Mouse (Mus musculus) limb, embryonic 13.5 days (tissue): ENCODE results near the gene Cdkn2d. TPM values are rescaled to one million over a fixed set of nuclear protein-coding genes. Genes with fewer than 3 reads are reported as not detected.

ENCODE experiments used
- ATAC-seq: fragments of 200-750 bp; cut with Nextera tagmentation; 2 replicates; pipeline ENCODE4 v1.8.0; 2017; ENCODE audit warnings: low read depth, moderate number of reproducible peaks, moderate TSS enrichment; ENCODE audit not compliant: low FRiP score
- H3K27ac ChIP-seq: fragments of 300-500 bp; sonication (generic); 2 replicates; pipeline ENCODE4 v1.5.1; 2015; ENCODE audit warnings: inconsistent platforms, mild to moderate bottlenecking, moderate library complexity
- H3K27me3 ChIP-seq: fragments of 300-500 bp; sonication (generic); 2 replicates; pipeline ENCODE4 v1.6.1; 2015; ENCODE audit warnings: mild to moderate bottlenecking, inconsistent platforms
- H3K36me3 ChIP-seq: fragments of 300-500 bp; sonication (generic); 2 replicates; pipeline ENCODE4 v1.6.1; 2015; ENCODE audit warnings: inconsistent platforms, mild to moderate bottlenecking, moderate library complexity
- H3K4me1 ChIP-seq: fragments of 300-500 bp; sonication (generic); 2 replicates; pipeline ENCODE4 v1.6.1; 2015; ENCODE audit warnings: inconsistent platforms
- H3K4me2 ChIP-seq: fragments of 300-500 bp; sonication (generic); replicated peaks from 2 replicates; pipeline ENCODE4 v1.6.1; 2015; ENCODE audit warnings: inconsistent platforms, mild to moderate bottlenecking, moderate library complexity
- H3K4me3 ChIP-seq: fragments of 300-500 bp; sonication (generic); 2 replicates; pipeline ENCODE4 v1.5.1; 2015; ENCODE audit warnings: moderate library complexity, mild to moderate bottlenecking, inconsistent platforms
- H3K9ac ChIP-seq: fragments of 300-500 bp; sonication (generic); 2 replicates; pipeline ENCODE4 v1.6.1; 2015; ENCODE audit warnings: mild to moderate bottlenecking, inconsistent platforms
- H3K9me3 ChIP-seq: fragments of 300-500 bp; sonication (generic); 2 replicates; pipeline ENCODE4 v1.6.1; 2016; ENCODE audit warnings: inconsistent platforms
- WGBS: fragments of 180-500 bp; shearing (Covaris S2); methylation state at CpG from one replicate; pipeline ENCODE4 v1.1.7; 2015; 5-methylcytosine and 5-hydroxymethylcytosine counted together
- polyA plus RNA-seq: library from polyadenylated mRNA; unstranded; fragments of >200 nt; fragmentation: Nextera tagmentation; extraction: Ambion mirVana; gene quantifications from 2 replicates; pipeline ENCODE4 v1.2.1, GENCODE M21; 2015

The Cdkn2d gene
- polyA plus RNA-seq, 1 experiment from 2014 or later = 51.2 TPM

DNA sequence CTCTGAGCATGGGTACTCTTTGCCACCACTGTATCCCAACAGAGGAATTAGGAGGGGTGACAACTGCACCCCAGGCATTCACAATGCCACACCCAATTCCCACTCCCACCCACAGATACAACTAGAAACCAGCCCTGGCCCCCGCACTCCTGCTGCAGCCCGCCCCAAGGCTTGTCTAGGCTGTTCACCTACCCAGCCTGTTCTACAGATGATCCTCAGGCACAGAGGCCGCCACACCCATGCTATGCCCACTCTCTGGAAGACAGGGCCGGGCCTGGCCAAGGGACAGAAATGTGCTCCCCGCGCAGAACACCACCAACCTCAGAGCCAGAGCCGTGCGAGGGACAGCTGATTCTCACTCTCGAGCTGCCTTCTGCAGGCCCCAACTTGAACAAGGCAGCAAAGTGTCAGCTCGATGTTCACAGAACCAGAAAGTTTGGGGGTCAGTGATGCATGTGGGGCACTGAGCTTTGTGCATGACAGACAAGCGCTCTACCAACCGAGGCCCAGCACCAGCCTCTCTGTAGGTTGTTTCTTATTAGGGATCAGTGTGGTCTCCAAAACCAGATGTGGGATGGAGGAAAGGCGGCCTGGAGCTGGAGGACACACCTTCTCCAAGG is 40.0 kb downstream of the Cdkn2d start:
- H3K27ac ChIP-seq = peak overlapping the region; percentile 44; the same call in 1 of the 2 replicates
- 36% methylated on average over 13 of the region's 13 CpGs for WGBS
- no peak; the same call in 1 of the 2 replicates for ATAC-seq
- no peak overlapping the region for H3K4me2 ChIP-seq
- no peak overlapping the region for H3K4me3 ChIP-seq
- no peaks in the 10 kb centered on the region for H3K36me3 ChIP-seq
- H3K9ac ChIP-seq = no peak overlapping the region
- H3K9me3 ChIP-seq = no peaks in the 10 kb centered on the region
- peaks cover 16% of the 10 kb centered on the region for H3K4me1 ChIP-seq
- H3K27me3 ChIP-seq = peaks cover 69% of the 10 kb centered on the region

DNA sequence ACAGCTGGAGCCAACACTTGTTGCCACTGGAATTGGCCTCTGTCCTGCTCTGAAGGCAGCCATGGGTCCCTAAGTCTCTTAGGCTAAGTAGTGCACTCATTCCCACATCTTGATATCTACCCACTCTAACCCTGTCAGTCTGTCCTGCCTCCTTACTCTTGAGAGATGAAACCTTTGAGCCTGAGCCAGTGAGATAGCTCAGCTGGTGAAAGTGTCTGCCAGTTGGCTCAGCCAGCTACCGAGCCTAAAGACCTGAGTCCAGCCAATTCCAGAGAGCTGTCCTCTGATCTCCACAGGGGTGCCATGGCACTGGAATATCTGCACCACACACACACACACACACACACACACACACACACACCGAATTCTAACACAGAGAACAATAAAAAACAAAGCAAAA is 40.7 kb downstream of the Cdkn2d start:
- Histone ChIP-seq H3K27ac (no peak overlapping the region), H3K27me3 (peaks cover 76% of the 10 kb centered on the region)
- no peak for ATAC-seq

DNA sequence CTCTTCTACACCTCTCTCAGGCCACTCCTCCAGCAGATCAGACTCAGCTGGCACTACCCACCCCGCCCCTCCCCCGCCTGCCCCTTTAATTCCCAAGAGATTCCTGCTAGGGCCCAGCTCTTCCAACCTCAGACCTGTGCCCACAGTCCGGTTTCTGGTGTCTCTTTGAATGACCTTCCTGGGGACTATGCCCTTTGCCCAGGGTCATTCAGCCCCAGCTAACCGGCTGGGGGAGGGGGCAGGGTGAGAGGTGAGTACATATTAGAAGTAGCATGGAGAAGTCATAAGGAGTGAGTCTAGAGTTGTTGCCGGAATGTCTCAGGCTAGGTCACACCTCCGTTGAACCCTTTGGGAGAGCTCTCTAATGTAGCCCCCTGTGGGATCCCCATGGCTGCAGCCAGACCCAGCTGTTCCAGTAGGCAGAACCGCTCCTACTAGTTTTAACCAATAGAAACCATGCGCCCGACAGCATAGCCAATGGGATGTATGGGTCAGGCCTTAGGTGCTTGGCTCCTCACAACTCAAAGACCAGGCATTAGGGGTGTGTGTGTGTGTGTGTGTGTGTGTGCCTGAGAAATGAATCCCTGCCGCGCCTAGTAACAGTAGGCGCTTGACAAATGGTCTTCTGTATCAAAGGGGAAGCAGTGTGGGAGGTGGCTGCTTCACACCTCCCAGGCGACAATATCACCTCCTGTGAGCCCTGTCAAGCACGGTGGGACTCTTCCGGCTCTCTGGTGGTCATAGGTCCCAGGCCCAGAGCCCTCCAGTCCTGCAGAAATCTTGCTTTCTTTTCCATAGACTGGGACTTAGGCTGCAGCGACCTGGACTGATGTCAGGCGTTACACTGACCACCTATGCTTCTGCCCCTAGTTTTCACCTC is 41.3 kb downstream of the Cdkn2d start:
- Histone ChIP-seq H3K4me3 (no peak overlapping the region), H3K4me2 (no peak overlapping the region)

More for the DNA sequence above, 40.7 kb downstream of the Cdkn2d start:
- Histone ChIP-seq H3K9ac (no peak overlapping the region), H3K9me3 (no peaks in the 10 kb centered on the region), H3K4me1 (peaks cover 16% of the 10 kb centered on the region), H3K36me3 (no peaks in the 10 kb centered on the region), H3K4me3 (no peak overlapping the region), H3K4me2 (no peak overlapping the region)
- 36% methylated on average over 2 of the region's 2 CpGs for WGBS

DNA sequence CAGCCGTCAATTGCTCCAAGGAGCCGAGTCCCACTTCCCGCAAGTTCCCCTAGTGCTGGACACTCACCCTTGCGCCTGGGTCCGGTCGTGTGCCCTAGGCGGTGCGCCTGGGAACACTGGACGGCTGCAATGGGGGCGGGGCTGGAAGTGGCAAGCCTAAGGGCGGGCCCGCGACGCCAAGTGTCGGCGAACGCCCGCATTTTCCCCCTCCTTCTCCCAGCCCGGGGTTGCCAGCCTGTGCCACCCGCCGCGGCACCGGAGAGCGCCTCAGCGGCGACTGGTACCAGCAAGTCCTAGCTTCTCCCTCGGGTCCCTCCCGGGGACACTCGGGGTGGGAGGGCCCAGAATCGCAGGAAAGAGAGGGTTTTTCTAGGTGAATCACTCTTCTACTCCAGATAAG is 42.9 kb downstream of the Cdkn2d start, which contains the start of gene S1pr5:
Gene S1pr5, minus strand, starts transcription at position 118 of the 400 bp plus-strand sequence.
- no peak for ATAC-seq
- Histone ChIP-seq H3K9ac (no peak within 1 kb of the TSS; the same call in 1 of the 2 replicates), H3K4me2 (peak within 1 kb of the TSS; percentile 60), H3K4me1 (peaks cover 37% of the 10 kb centered on the region), H3K9me3 (no peaks in the 10 kb centered on the region), H3K27me3 (peaks cover 98% of the 10 kb centered on the region), H3K27ac (no peak within 1 kb of the TSS), H3K4me3 (peak within 1 kb of the TSS; percentile 34), H3K36me3 (no peaks in the 10 kb centered on the region)
- 1% methylated on average over 30 of the region's 30 CpGs for WGBS

More for the DNA sequence above, 41.3 kb downstream of the Cdkn2d start:
- Histone ChIP-seq H3K9me3 (no peaks in the 10 kb centered on the region), H3K4me1 (peaks cover 23% of the 10 kb centered on the region), H3K27ac (no peak overlapping the region), H3K27me3 (peaks cover 83% of the 10 kb centered on the region), H3K36me3 (no peaks in the 10 kb centered on the region), H3K9ac (no peak overlapping the region)
- ATAC-seq = peak; percentile 29; the same call in 1 of the 2 replicates
- 13% methylated on average over 17 of the region's 17 CpGs for WGBS

DNA sequence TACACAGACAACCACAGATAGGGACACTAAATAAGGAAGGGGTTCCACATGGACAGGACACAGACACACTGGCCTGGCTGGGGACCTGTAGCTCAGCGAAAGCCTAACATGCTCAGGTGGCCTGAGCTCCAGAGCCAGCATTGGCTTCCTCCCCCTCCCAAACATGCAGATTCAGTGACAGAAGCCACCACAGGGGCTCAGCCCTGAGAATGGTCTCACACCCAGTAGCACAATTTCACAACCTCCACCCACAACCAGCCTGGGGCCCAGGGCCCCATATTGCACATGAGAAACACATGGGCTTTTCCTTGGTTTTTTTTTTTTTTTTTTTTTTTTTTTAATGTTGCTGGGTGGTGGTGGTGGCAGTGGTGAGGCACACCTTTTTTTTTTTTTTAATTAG is 44.9 kb downstream of the Cdkn2d start:
- peaks cover 35% of the 10 kb centered on the region for H3K4me1 ChIP-seq
- no peaks in the 10 kb centered on the region; the same call in 1 of the 2 replicates for H3K9me3 ChIP-seq
- no peak overlapping the region for H3K4me3 ChIP-seq
- H3K36me3 ChIP-seq = no peaks in the 10 kb centered on the region
- peaks cover 98% of the 10 kb centered on the region for H3K27me3 ChIP-seq
- 86% methylated on average over 1 of the region's 1 CpGs for WGBS
- no peak overlapping the region for H3K9ac ChIP-seq
- no peak overlapping the region for H3K27ac ChIP-seq
- ATAC-seq = no peak
- H3K4me2 ChIP-seq = no peak overlapping the region

DNA sequence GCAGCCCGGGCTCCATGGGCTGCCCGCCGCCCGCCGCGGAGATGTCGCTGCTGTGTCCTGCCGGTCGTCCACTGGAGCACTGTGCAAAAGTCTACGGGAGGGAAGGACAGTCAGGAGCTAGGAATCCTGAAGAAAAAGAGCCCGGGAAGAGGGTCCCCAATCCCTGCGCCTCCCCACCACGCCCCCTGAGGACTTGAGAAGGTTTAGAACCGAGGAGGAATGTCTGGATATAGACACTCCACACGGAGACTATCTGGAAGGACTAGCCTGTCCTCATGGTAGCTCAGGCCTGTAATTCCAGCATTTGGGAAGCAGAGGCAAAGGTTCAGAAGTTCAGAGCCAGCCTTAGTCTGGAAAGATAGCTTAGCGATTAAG is 46.1 kb downstream of the Cdkn2d start:
- WGBS = 2% methylated on average over 16 of the region's 16 CpGs

DNA sequence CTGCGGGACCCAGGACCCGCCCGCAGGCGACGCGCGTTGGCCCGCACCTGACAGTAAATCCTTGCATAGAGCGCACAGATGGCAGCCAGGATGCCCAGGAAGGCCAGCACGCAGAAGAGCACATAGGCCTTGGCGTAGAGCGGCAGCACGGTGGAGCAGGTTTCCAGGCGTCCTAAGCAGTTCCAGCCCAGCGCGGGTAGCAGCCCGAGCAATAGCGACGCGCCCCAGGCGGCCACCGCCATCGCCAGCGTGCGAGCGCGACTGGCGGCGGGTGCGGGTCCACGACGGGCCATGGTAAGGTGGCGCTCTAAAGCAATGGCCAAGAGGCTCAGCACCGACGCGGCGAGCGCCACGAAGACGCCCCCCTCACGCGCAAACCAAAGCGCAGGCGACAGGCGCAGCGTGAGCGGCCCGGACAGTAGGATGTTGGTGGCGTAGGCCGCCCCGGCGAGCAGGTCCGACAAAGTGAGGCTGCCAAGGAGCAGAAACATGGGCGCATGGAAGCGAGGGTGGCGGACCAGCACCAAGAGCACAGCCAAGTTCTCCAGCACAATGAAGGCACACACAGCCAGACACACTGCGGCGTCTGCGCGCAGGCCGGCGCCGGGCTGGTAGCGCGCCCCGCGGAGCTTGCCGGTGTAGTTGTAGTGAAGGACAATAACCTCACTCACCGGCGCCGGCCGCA is 46.6 kb downstream of the Cdkn2d start:
- H3K4me1 ChIP-seq = peaks cover 30% of the 10 kb centered on the region
- peak overlapping the region; percentile 66 for H3K9ac ChIP-seq
- H3K27ac ChIP-seq = no peak overlapping the region
- H3K27me3 ChIP-seq = peaks cover 80% of the 10 kb centered on the region
- ATAC-seq = no peak
- peak overlapping the region; percentile 55 for H3K4me3 ChIP-seq
- H3K9me3 ChIP-seq = no peaks in the 10 kb centered on the region; the same call in 1 of the 2 replicates
- no peaks in the 10 kb centered on the region for H3K36me3 ChIP-seq
- H3K4me2 ChIP-seq = peak overlapping the region; percentile 93
- WGBS = under 1% methylated on average over 72 of the region's 72 CpGs

More for the DNA sequence above, 46.1 kb downstream of the Cdkn2d start:
- Histone ChIP-seq H3K9me3 (no peaks in the 10 kb centered on the region; the same call in 1 of the 2 replicates), H3K27me3 (peaks cover 85% of the 10 kb centered on the region), H3K36me3 (no peaks in the 10 kb centered on the region), H3K4me2 (peak overlapping the region; percentile 93), H3K9ac (peak overlapping the region; percentile 66), H3K4me3 (peak overlapping the region; percentile 55), H3K27ac (no peak overlapping the region), H3K4me1 (peaks cover 31% of the 10 kb centered on the region)
- no peak for ATAC-seq

DNA sequence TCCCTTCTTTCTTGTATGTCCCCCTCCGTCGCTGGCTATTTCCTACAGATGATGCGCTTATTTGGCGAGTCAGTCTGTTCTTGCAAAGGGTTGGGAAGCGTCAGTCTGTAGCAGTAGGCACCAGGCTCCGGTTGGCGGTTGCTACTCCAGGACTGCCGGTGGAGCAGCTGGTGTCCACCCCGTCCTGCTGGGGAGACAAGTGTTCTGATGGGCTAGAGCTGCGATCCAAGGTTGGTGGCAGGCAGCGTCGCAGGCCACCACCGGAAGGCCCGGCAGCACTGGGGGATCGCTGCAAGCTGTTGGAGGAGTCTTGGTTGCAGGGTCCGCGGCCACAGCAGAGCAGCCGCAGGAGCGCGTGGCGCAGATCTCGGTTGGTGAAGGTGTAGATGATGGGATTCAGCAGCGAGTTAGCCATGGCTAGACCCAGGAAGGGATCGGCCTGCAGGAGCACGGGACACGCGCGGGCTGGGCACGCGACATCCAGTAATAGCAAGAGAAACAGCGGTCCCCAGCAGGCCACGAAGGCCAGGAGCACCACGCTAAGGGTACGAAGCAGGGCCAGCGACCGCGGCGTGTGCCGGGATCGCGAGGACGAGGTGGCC is 47.3 kb downstream of the Cdkn2d start:
- 10% methylated on average over 42 of the region's 42 CpGs for WGBS
- Histone ChIP-seq H3K27ac (no peak overlapping the region), H3K9ac (peak overlapping the region; percentile 66), H3K4me1 (peaks cover 33% of the 10 kb centered on the region), H3K9me3 (no peaks in the 10 kb centered on the region; the same call in 1 of the 2 replicates), H3K4me3 (peak overlapping the region; percentile 55), H3K4me2 (peak overlapping the region; percentile 93), H3K36me3 (no peaks in the 10 kb centered on the region), H3K27me3 (peaks cover 74% of the 10 kb centered on the region)
- ATAC-seq = no peak

DNA sequence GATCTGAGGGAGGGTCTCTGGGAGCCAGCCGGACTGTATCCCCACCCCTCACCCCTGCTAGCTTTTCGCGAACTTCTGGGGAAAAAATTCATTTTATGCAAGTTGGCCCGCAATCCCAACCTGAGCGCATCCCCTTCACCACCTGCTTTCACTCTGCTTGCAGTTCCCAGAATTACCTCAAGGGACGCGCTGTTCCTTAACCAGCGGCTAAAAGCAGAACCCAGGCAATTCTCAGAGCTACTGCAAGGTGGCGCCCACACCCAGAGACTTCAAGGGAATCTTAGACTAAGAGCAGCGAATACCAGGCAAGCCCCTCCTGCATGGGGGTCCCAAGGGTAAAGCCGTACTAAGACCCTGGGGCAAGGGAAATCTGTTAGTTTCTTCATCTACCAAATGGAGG is 49.9 kb downstream of the Cdkn2d start:
- H3K27ac ChIP-seq = no peak overlapping the region
- peaks cover 48% of the 10 kb centered on the region for H3K27me3 ChIP-seq
- H3K4me3 ChIP-seq = no peak overlapping the region
- peaks cover 8% of the 10 kb centered on the region; the same call in 1 of the 2 replicates for H3K36me3 ChIP-seq
- ATAC-seq = no peak
- peaks cover 42% of the 10 kb centered on the region for H3K4me1 ChIP-seq
- no peak overlapping the region for H3K9ac ChIP-seq
- no peaks in the 10 kb centered on the region; the same call in 1 of the 2 replicates for H3K9me3 ChIP-seq
- H3K4me2 ChIP-seq = no peak overlapping the region
- WGBS = 5% methylated on average over 11 of the region's 11 CpGs

DNA sequence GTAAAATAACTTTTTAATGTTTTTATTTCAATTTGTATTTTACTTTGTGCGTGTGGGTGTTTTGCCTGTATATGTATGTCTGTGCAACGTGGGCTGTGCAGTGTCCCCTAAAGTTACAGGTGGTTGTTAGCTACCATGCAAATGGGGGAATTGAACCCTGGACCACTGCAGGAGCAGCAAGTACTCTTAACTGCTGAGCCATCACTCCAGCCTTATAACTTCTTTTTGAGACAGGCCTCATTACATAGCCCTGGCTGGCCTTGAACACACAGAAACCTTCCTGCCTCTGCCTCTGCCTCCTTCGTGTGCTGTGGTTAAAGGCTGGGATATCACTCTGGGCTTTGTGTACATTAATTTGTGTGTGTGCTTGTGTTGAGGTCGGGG is 51.8 kb downstream of the Cdkn2d start:
- Histone ChIP-seq H3K9ac (peak overlapping the region; percentile 93), H3K4me2 (peak overlapping the region; percentile 72), H3K4me1 (peaks cover 34% of the 10 kb centered on the region), H3K27me3 (peaks cover 29% of the 10 kb centered on the region), H3K4me3 (peak overlapping the region; percentile 78), H3K9me3 (no peaks in the 10 kb centered on the region; the same call in 1 of the 2 replicates), H3K36me3 (peaks cover 25% of the 10 kb centered on the region), H3K27ac (peak overlapping the region; percentile 95)
- no peak for ATAC-seq
- 50% methylated on average over 4 of the region's 4 CpGs for whole genome bisulfite sequencing

DNA sequence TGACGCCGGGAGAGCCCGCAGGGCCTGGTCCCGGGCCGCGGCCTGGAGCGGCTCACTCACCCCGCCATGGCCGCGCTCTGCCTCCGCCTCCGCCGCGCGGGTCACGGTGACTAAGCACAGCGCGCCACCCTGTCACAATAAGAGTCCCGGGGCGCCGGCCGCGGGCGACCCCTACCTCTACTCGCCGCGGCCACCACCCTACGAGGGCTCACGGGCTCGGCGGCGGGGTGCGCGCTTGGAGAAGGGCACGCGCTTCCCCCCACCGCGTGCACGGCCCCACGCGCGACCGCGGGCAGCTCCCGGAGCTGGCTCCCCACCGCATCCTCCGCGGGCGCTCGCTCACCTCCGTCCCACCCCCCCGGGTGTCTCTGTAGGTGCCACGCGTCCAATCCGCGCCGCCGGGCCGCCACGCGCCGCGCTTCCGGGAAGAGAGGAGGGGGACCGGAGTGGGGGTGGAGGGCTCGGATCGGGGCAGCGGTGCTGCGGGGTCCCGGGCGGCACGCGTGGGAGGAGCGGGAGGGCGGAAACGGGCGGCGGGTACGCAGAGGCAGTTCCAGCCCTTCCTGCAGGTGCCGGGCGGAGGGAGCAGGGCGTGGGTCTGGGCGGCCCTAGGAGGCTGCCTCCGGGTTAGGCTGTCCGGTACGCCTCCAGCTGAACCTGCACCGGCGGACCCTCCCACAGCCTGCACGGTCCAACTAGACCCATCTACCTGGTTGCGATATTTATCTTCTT is 52.3 kb downstream of the Cdkn2d start, which contains the start of gene Keap1:
Gene Keap1, minus strand, starts transcription at position 629 of the 732 bp plus-strand sequence.
- Histone ChIP-seq H3K4me1 (peaks cover 28% of the 10 kb centered on the region), H3K27ac (peak within 1 kb of the TSS; percentile 95), H3K27me3 (peaks cover 23% of the 10 kb centered on the region), H3K4me3 (peak within 1 kb of the TSS; percentile 78), H3K36me3 (peaks cover 31% of the 10 kb centered on the region), H3K9me3 (no peaks in the 10 kb centered on the region; the same call in 1 of the 2 replicates), H3K9ac (peak within 1 kb of the TSS; percentile 93), H3K4me2 (peak within 1 kb of the TSS; percentile 72)
- under 1% methylated on average over 59 of the region's 90 CpGs for WGBS
- peak; percentile 81 for ATAC-seq
